Mouse (Mus musculus): ENCODE data around the gene Dhps.
"Not testable (repeated sequence)": the region's sequence is repeated elsewhere in the genome, so short reads cannot be mapped to it uniquely, and the experiment has no call there.

Gene Dhps

DNA sequence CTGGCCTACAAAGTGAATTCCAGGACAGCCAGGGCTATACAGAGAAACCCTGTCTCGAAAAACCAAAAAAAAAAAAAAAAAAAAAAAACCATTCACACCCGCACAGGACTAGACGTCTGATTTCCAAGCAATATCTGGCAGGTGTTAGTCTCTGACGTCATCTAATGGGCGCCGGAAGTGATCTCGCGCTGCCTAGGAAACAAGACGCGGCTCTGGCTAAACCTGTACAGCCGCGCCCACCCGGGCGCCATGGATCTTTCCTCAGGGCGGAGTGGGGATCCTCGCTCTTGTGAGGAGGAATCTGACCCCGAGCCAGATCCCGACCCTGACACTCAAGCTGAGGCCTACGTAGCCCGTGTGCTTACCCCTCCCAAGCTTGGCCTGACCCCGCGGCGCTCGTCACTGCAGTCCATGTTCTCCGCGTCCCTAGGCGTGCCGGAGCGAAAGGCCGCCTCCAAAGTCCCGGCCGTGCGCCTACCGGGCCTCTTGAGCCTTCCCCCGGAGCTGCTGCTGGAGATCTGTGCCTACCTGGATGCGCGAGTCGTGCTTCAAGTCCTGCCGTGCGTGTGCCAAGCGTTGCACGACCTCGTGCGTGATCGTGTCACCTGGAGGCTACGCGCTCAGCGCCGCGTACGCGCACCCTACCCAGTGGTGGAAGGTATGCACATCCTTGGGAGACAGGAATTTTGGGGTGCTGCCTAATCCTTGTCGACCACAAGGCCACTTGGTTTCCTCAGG is 11.5 kb upstream of the Dhps start, which contains the start of gene Fbxw9:
Fbxw9 (plus strand) TSS at position 177 of the 738 bp plus-strand sequence.
- no peak for DNase-seq (ENCODE audit: extremely low spot score, low read depth, low spot score)

DNA sequence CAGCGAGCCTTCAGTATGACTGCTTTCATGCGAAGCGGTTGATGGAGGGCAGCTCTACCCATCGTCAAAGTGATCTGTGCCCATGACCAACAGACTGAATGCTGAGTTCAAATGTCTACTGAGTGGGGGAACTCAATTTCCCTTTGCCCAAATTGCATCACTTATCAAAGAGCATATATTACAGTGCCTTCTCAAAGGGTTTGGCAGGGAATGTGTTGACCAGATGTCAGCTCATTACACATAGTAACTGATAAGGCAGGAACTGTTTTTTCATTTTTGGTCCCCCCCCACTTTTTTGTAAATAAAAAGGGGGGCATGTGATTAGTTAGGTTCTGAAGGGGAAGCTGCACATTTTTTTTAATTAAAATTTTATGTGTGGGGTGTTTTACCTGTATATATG is 9.0 kb upstream of the Dhps start:
- DNase-seq (ENCODE audit: extremely low spot score, low read depth, low spot score): no peak

DNA sequence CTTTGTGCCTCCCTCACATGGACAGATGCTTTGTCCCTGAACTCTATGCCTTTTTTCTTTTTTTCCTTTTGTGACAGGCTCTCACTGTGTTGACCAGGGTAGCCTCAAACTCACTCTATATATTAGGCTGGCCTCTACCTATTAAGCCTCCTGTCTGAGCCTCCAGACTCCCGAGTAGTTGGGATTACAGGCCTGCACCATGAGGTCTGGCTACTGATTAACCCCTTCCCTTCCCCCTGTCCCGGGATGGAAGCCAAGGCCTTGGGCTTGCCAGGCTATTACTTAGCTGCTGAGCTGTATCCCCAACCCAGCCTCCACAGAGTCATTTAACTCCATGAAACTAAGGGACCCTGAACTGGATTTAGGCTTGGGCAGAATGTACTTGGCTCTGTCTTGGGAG is 6.3 kb upstream of the Dhps start:
- no peak for DNase-seq (ENCODE audit: extremely low spot score, low read depth, low spot score)

DNA sequence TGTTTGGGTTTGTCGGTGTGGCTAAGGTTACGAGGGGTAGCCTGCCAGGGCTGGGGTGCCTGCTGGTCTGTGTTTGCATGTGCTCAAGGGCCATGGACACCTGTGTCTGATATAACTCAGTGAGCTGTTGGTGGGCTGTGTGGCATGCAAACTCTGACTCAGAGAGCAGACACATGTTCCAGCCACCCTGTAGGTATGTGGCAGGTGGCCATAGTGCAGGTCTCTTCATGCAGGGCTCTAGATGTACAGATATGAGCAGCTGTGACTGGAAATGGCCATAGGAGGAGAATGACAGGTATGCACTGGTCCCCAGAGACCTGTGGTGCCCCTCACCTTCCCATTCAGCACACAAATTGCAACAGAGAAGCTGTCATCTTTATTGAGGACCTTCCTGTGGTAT is 4.4 kb upstream of the Dhps start:
- DNase-seq (ENCODE audit: extremely low spot score, low read depth, low spot score): no peak

DNA sequence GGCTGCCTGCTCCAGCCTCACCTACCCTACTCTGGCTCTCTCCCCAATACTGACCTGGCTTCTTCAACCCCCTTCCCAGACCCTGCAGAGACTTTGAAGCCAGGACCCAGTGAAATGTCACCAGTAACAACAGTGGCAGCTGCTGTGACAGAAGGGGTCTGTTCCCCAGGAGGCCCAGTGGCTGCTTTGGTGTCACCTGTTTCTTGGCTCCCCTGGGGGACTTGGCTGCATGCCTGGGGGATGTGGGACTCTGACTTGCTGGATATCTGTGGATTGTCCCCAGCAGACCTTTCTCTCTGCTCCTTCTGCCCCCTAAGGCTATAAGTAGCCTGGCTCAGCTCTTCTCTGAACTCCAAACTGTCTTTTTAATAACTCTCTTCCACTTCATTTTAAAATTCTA is 3.6 kb upstream of the Dhps start, which contains the start of gene Gm5741:
Gm5741 (minus strand) TSS at position 1 of the 400 bp plus-strand sequence.
- no peak for DNase-seq (ENCODE audit: extremely low spot score, low read depth, low spot score)

DNA sequence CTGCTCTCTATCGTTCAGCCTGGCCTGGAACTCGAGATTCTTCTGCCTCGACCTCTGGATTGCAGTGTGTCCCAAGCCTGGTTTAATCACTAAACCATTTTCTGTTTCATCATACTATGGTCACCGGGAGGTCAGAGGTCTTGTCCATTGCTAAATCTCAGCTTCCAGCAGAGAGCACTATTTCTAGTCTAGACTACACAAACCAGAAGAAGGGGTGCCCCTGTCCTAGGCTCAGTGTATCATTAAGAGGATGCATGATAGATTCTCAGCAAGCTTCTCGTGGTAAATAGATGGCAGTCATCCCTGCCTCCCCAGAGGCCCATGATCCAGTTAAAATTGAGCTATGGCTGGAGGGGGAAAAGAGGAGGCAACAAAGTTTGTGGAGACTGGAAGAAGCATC is 516 bp upstream of the Dhps start:
- no peak for DNase-seq (ENCODE audit: extremely low spot score, low read depth, low spot score)

DNA sequence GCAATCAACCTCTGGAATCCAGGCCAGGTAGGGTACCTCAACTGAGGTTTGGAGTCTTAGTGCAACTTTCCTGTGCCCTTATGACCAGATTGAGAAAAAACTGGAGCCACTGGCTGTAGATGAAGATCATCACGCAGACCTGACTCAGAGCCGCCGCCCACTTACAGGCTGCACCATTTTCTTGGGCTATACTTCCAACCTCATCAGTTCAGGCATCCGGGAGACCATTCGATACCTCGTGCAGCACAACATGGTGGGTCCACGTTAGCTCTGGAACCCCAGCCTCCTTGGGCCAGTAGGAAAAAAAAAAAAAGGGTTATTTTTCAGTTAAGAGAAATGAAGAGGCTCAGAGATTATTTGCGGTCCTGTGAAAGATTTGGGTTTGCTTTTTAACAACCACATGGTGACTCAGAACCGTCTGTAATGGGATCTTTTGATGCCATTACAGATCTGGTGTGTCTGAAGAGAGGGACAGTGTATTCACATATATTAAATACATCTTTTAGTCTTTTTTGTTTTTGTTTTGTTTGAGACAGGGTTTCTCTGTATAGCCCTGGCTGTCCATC is 890 bp downstream of the Dhps start:
- no peak for DNase-seq (ENCODE audit: extremely low spot score, low read depth, low spot score)

DNA sequence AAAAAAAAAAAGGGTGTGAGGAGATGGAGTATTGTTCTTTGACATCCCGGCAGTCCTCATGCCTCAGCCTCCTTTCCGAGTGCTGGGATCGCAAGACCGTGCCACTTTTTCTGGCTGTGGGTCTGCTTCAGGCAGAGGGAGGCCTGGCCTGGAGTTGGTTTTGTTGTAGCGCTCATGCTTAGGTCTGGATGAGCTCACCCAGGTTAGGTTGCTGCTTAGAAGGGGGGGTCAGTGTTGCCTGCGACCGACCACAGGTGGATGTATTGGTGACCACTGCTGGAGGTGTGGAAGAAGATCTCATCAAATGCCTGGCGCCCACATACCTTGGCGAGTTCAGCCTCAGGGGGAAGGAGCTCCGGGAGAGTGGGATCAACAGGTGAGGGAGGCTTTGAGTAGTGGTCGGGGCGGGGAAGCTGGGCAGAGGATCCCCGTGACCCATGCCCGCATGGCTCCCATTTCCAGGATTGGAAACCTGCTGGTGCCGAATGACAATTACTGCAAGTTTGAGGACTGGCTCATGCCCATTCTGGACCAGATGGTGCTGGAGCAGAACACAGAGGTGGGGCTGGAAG is 1.6 kb downstream of the Dhps start:
- no peak for DNase-seq (ENCODE audit: extremely low spot score, low read depth, low spot score)

DNA sequence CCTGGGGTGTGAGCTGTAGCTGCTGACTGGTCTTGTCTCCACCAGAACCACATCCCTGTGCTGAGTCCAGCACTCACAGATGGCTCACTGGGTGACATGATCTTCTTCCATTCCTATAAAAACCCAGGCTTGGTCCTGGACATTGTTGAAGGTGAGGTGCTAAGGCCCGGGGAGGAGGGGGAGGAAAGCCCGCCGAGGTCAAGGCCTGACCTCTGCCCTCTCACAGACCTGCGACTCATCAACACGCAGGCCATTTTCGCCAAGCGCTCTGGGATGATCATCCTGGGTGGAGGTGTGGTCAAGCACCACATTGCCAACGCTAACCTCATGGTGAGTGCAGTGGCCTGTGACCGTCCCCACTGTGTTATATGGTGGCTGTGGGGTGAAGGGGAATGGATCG is 2.6 kb downstream of the Dhps start:
- DNase-seq (ENCODE audit: extremely low spot score, low read depth, low spot score): no peak

DNA sequence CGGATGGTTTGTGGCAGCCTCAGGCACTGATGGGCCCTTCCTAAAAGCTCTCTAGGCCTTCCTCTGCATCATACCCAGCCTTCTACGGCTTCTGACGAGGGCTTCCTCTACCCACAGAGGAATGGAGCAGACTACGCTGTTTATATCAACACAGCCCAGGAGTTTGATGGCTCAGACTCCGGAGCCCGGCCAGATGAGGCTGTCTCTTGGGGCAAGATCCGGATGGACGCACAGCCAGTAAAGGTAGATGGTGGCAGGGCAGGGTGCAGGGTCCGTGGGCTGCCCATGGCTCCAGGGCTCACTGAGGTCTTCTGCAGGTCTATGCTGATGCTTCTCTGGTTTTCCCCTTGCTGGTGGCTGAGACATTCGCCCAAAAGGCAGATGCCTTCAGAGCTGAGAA is 3.1 kb downstream of the Dhps start:
- no peak for DNase-seq (ENCODE audit: extremely low spot score, low read depth, low spot score)

DNA sequence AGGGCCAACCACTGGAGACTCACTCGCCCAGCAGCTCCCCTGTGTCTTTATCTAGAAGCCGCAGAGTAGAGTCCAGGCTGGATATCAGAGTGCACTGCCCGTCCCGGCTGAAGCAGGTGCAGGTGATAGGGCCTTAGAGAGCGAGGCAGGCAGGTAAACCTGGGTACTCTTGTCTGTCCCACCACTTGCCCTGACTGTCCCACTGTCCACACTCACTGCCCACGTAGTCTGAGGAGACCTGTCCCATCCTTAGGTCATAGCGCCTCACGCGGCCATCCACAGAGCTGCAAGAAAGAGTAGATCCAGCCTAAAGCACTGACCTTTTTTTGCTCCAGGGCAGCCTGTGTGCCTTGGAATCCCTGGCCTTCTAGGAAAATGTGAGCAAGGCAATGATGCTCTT is 4.4 kb downstream of the Dhps start:
- no peak for DNase-seq (ENCODE audit: extremely low spot score, low read depth, low spot score)

DNA sequence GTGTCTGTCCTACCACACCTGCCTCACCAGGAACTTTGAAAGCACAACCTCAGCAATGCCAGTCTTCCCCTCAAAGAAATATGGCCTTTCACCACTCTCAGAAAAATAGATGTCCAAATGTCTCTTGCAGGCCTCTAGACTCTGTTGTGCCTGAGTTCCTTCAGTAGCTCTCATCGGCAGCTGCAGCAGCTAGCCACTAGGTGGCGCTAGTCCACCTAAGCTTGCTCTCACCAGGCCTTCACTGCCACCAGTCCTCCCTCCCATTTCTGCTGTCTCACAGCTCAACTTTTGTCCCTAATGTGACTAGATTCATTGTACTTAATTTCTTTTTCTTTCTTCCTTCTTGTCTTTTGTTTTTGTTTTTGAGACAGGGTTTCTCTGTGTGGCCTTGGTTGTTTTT is 5.4 kb downstream of the Dhps start:
- no peak for DNase-seq (ENCODE audit: extremely low spot score, low read depth, low spot score)

DNA sequence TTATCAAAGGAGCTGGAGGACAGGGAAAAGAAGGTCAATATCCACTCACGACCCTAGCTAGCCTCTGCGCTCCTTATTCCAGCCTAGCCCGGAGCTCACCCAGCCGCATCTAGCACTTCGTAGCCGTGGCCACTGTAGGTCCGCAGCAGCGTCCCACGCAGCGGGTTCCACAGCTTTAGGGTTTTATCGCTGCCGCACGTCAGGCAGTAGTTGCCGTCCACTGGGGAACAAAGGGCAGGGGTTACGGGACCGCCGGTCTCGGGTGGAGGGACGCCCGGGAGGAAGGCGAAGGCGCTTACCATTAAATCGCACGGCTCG is 8.6 kb downstream of the Dhps start:
- no peak for DNase-seq (ENCODE audit: extremely low spot score, low read depth, low spot score)

DNA sequence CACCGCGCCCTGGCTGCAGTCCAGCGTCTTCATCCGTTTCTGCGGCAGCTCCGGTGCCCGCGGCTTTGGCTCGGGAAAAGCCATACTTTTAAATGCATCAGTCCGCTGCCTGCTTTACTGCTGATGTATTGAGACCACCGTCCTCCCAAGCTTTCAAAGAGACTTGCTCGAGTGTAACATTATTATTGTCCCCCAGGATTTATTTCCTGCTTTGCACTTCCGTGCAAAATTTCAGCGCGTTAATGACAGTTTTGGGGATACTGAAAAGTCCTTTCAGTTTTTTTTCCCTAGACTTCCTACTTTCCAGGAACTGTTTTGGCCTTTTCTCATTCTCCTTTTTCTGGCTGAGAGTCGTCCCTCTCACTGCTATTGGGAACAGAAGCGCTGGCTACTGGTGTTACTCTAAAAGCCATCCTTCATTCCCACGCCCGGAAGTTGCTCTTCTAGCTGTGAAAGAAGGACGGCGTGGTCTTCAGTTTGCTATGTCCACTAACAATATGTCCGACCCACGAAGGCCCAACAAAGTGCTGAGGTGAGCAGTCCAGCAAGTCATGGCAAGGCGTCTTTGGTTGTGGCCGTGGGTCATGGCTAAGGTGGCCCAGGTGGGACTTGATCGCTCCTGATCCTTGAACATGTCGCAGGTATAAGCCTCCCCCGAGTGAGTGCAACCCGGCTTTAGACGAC is 9.1 kb downstream of the Dhps start, which contains the start of gene Wdr83os:
Wdr83os (plus strand) TSS at position 209 of the 684 bp plus-strand sequence.
- peak; percentile 82 for DNase-seq (ENCODE audit: extremely low spot score, low read depth, low spot score)

DNA sequence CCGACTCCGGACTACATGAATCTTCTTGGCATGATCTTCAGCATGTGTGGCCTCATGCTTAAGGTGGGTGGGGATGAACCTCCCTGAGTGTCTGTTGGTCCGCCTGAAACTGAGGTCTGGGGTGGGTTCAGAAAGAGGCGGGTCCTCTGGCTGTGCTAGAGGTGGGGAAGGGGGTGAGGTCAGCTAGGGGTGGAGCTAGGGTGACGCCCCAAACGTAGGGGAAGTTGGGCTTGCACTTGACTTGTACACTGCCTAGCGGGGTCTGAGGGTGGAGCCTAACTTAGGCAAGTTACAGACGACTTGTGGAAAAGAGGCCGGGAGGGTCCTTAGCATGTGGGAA is 9.6 kb downstream of the Dhps start, which contains the start of gene Wdr83:
Wdr83 (minus strand) TSS at position 91 of the 340 bp plus-strand sequence.
- DNase-seq (ENCODE audit: extremely low spot score, low read depth, low spot score): no peak

DNA sequence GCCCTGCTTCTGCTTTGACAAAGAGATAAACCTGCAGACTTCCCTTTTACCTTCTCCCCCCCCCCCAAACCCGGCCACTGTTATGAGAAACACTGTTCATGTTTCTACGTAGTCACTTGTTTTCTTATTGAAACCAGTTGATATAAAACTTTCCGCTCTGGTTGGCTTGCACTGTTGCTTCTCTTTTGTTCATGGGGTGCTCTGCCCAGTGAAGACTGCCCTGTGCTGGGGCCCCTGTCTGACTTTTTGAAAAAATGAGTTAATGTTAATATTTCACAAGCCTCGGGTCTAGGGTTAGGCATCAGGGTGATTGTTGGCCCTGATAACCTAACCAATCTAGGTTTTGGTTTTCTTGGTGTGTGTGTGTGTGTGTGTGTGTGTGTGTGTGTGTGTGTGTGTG is 10.6 kb downstream of the Dhps start:
- DNase-seq (ENCODE audit: extremely low spot score, low read depth, low spot score): not testable (repeated sequence)

DNA sequence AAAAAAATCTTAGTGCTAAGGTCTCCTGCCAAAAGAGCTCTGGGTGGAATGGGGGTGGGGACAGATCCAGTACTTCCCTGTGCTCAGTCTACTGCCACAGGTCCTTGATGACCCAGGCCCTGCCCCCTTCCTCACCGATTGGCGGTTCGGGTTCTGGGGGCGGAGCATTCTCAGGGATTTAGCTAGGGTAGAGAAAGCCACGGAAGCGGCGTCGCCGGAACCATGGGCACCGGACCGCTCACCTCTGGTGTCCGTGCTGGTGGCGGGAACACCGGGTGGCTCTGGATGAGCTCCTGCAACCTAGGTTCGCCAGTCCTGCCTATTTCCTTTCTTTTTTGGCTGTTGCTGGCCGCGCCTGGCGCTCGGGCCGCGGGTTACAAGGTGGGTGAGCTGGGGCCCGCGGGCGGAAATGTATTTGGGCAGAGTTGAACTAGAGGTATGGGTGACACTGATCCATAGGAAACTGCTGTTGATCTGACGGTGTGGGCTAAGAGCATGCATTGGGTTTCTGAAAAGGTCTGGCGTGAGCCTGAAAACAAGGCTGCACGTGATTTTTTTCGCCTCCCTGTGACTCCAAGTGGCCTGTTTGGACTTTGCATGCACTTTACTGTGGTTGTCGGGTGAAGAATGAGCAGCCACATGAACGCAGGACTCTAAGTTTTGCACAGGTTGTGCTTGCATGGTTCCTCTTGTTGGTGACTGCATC is 11.7 kb downstream of the Dhps start, which contains the start of gene Man2b1:
Man2b1 (plus strand) TSS at position 163 of the 706 bp plus-strand sequence.
- DNase-seq (ENCODE audit: extremely low spot score, low read depth, low spot score): no peak

DNA sequence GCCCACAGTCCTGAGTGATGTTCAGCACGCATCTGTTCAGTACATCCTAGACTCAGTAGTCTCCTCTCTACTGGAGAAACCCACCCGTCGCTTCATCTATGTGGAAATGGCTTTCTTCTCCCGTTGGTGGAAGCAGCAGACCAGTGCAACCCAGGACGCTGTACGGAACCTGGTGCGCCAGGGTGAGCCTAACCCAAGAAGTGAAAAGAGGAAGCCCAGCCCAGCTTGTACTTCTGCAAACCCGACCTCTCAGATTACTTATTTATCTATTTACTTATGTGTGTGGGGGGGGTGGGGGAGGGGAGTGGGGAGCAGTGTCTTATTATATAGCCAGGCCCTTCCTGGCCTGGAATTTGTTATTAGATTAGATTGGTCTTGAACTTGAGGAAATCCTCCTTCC is 13.1 kb downstream of the Dhps start:
- DNase-seq (ENCODE audit: extremely low spot score, low read depth, low spot score): no peak

DNA sequence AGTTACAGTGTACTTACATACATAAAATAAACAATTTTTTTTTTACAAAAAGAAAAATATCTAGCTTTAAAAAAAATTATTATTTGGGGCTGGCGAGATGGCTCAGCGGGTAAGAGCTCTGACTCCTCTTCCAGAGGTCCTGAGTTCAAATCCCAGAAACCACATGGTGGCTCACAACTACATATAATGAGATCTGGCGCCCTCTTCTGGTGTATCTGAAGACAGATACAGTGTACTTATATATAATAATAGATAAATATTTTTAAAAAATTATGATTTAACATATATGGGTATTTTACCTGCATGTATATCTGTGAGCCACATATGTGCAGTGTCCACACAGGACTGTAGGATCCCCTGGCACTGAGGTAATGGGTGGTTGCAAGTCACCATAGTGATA is 14.7 kb downstream of the Dhps start:
- DNase-seq (ENCODE audit: extremely low spot score, low read depth, low spot score): no peak

DNA sequence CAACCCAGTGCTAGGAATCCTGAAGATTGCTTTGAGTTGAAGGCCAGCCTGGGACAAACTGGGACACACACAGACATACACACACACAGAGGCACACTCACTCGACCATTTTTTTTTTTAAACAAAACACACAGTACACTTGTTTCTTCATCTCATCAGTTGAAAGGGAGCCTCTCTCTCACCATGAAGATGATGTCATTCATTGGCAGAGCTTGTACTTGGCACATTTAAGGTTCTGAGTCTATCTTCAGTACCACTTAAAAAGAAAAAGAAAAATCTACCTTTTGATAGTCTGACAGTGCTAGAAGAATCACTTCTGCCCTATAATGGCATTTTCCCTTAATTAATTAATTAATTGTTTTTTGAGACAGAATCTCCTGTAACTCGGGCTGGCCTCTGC is 17.2 kb downstream of the Dhps start:
- DNase-seq (ENCODE audit: extremely low spot score, low read depth, low spot score): no peak

DNA sequence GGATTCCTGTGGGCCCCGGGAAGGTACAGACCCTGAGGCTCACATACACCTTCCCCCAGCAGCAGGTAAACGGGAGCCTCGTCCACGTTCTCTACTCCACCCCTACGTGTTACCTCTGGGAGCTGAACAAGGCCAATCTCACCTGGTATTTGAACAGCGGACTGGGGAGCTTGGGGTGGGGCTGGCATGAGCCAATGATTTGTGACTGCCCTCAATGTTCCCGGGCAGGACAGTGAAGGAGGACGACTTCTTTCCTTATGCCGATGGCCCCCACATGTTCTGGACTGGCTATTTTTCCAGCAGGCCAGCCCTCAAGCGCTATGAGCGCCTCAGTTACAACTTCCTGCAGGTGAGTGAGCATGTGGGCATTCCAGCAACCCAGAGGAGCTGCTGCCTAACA is 19.3 kb downstream of the Dhps start:
- DNase-seq (ENCODE audit: extremely low spot score, low read depth, low spot score): no peak
